Mouse (Mus musculus): ENCODE data around the gene Mrpl43. TPM values are rescaled to one million over a fixed set of nuclear protein-coding genes. Genes with fewer than 3 reads are reported as not detected.

The Mrpl43 gene
- polyA plus RNA-seq, 1 experiment from 2014 or later: 70.8 TPM

DNA sequence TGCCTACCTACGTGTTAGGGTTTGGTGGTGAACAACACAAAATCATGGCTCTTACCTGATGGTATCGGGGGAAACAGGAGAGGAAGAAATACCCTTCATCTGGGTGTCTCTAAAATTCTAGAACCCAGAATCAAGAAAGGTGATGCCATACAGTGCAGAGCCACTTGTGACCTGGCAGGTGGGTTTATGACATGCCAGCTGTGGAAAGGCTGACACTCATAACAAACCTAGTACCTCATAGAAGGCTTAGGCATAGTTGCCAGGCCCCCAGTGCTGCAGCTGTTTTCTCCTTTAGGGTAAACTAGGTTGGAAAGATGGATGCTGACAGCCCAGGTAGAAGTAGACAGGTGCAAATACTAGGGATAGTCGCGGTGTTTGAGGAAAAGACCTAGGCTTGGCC lies 21.8 kb downstream of the Mrpl43 start:
- WGBS: 89% methylated on average over 4 of the region's 4 CpGs
- peaks cover 27% of the 10 kb centered on the region for H3K36me3 ChIP-seq

DNA sequence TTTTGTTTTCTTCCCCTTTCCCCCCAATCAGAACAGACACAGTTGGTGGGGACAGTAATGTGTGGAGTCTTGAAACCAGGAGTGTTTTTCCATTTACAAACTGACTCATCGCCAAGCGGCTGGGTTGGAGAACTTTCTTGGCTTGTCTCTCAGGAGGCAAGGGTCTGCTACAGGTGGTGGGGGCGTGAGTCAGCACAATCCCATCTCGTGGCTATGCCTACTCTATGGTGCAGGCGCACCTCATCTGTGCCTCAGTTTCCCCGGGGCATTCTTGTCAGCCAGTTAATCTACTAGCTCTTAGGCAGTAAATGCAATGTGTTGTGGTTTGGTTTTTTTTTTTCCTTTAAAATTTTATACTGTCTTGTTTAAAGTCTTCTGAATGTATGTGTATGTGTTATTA lies 22.9 kb downstream of the Mrpl43 start:
- H3K9ac ChIP-seq: no peak overlapping the region
- 86% methylated on average over 6 of the region's 6 CpGs for WGBS
- H3K4me1 ChIP-seq: 0 out of 2 replicates have a peak, but pooled peaks cover 3% of the 10 kb centered on the region
- H3K27ac ChIP-seq: no peak overlapping the region
- no peaks in the 10 kb centered on the region for H3K9me3 ChIP-seq
- no peak overlapping the region for H3K4me2 ChIP-seq
- H3K4me3 ChIP-seq: no peak overlapping the region
- no peaks in the 10 kb centered on the region for H3K27me3 ChIP-seq
- no peak for ATAC-seq (ENCODE audit: borderline replicate concordance, extremely low read depth, low FRiP score, low TSS enrichment)
- peaks cover 36% of the 10 kb centered on the region for H3K36me3 ChIP-seq

More for the DNA sequence above, 21.8 kb downstream of the Mrpl43 start:
- Histone ChIP-seq H3K4me3 (no peak overlapping the region), H3K9ac (no peak overlapping the region), H3K4me2 (no peak overlapping the region), H3K27me3 (no peaks in the 10 kb centered on the region), H3K4me1 (peaks cover 11% of the 10 kb centered on the region), H3K27ac (no peak overlapping the region), H3K9me3 (no peaks in the 10 kb centered on the region)
- ATAC-seq (ENCODE audit: borderline replicate concordance, extremely low read depth, low FRiP score, low TSS enrichment): no peak

DNA sequence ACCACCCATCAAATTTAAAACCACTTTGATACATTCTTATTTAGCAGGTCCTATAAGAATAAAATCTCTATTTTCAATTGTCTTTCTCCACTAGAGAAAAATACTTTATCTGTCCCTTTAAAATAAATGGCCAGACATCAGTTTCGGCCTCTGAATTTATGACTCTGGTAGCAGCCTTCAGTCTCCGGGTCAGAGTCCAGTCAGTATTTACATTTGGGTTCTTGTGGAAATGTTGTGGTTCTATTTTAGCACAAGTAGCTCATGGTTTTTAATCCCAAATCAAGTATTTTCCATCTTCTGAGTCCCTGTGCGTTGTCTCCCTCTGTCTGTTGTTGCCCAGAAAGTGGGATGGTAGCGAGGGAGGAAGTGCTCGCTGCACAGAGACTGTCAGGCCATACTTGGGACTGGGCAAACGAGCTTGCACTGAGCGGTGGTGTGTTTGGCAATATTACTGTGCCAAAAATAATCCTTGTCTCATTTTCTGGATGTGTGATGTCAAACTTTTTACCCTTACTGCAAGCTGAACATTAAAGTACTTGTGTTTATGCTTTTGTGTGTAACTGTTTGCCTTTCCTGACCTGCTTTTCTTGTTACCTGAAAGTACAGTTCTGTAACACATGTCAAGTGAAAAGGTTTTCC lies 23.6 kb downstream of the Mrpl43 start:
- no peak overlapping the region for H3K27ac ChIP-seq
- no peak overlapping the region for H3K4me3 ChIP-seq
- no peak overlapping the region for H3K4me2 ChIP-seq
- peaks cover 43% of the 10 kb centered on the region for H3K36me3 ChIP-seq
- no peak for ATAC-seq (ENCODE audit: borderline replicate concordance, extremely low read depth, low FRiP score, low TSS enrichment)
- no peaks in the 10 kb centered on the region for H3K9me3 ChIP-seq
- H3K4me1 ChIP-seq: no peaks in the 10 kb centered on the region
- H3K27me3 ChIP-seq: no peaks in the 10 kb centered on the region
- WGBS: 74% methylated on average over 7 of the region's 7 CpGs
- no peak overlapping the region for H3K9ac ChIP-seq

DNA sequence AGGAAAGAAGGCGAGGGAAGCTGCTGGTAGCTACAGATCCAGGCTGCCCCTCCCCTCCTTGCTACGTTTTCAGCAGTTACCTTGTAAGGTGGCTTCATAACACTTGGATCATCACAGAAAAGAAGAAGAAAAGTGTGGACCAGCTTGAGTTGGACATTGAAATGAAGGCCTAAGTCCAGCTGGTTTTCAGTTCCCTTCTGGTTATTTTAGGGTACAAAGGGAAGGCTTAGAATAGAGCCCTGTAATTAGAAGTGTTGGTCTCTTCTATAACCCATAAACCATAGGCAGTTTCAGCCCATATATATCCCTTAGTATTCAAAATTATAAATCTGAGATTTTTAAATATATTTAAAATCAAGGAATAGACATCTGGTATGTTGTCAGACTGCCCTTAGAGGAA lies 25.5 kb downstream of the Mrpl43 start:
- no peak overlapping the region for H3K4me2 ChIP-seq
- H3K27ac ChIP-seq: no peak overlapping the region
- no peak overlapping the region for H3K4me3 ChIP-seq
- 75% methylated on average over 2 of the region's 2 CpGs for WGBS
- no peaks in the 10 kb centered on the region for H3K27me3 ChIP-seq
- peaks cover 61% of the 10 kb centered on the region for H3K36me3 ChIP-seq
- no peaks in the 10 kb centered on the region for H3K9me3 ChIP-seq
- H3K9ac ChIP-seq: no peak overlapping the region
- no peaks in the 10 kb centered on the region for H3K4me1 ChIP-seq
- no peak for ATAC-seq (ENCODE audit: borderline replicate concordance, extremely low read depth, low FRiP score, low TSS enrichment)

DNA sequence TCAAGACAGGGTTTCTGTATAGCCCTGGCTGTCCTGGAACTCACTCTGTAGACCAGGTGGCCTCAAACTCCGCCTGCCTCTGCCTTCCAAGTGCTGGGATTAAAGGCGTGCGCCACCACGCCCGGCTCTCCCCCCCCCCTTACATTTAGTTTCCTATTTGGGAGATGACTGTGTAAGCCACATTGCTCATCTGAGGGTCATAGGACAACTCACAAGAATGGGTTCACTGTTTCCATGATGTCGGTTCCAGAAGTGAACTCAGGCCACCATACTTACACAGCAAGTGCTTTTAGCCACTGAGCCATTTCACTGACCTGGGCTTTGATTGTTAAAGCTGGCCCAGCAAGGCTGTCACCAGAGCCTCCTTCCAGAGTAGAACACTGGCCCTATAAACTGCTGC lies 29.1 kb downstream of the Mrpl43 start:
- Histone ChIP-seq H3K9me3 (no peaks in the 10 kb centered on the region), H3K4me2 (no peak overlapping the region), H3K27me3 (no peaks in the 10 kb centered on the region), H3K36me3 (peaks cover 93% of the 10 kb centered on the region), H3K9ac (no peak overlapping the region), H3K27ac (no peak overlapping the region), H3K4me1 (no peaks in the 10 kb centered on the region), H3K4me3 (no peak overlapping the region)
- 92% methylated on average over 6 of the region's 6 CpGs for WGBS
- ATAC-seq (ENCODE audit: borderline replicate concordance, extremely low read depth, low FRiP score, low TSS enrichment): no peak

- 78% methylated on average over 6 of the region's 6 CpGs for WGBS
- H3K36me3 ChIP-seq: peaks cover 92% of the 10 kb centered on the region
- H3K4me1 ChIP-seq: no peaks in the 10 kb centered on the region
These were observed 29.6 kb downstream of the Mrpl43 start for GRCm38 (mm10) chr19:44976636-44977035.

GRCm38 (mm10) chr19:44968329-44968728 lies 37.9 kb downstream of the Mrpl43 start:
- Histone ChIP-seq H3K9me3 (no peaks in the 10 kb centered on the region), H3K36me3 (peaks cover 86% of the 10 kb centered on the region), H3K27ac (no peak overlapping the region), H3K9ac (no peak overlapping the region), H3K4me2 (no peak overlapping the region), H3K4me3 (no peak overlapping the region), H3K27me3 (no peaks in the 10 kb centered on the region), H3K4me1 (no peaks in the 10 kb centered on the region)
- WGBS: 68% methylated on average over 3 of the region's 3 CpGs
- no peak for ATAC-seq (ENCODE audit: borderline replicate concordance, extremely low read depth, low FRiP score, low TSS enrichment)

More at GRCm38 (mm10) chr19:44976636-44977035, 29.6 kb downstream of the Mrpl43 start:
- Histone ChIP-seq H3K9me3 (no peaks in the 10 kb centered on the region), H3K27ac (no peak overlapping the region), H3K27me3 (no peaks in the 10 kb centered on the region), H3K4me3 (no peak overlapping the region), H3K4me2 (no peak overlapping the region), H3K9ac (no peak overlapping the region)
- no peak for ATAC-seq (ENCODE audit: borderline replicate concordance, extremely low read depth, low FRiP score, low TSS enrichment)

DNA sequence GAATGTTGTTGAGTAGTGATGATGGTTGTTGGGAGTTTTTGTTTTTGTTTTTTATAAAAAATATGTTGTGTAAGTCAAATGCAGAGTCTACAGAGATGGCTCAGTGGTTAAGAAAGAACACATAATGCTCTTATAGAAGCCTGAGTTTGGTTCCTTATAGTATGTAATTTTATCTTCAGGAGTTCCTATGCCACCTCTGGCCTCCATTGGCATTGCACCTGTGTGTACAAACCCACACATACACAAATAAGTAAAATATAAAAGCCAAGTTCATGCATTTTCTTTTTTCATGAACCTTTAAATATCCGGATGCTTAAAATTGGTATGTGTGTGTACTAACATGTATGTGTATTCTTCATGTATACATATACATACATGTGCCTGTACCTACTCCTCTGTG lies 40.3 kb downstream of the Mrpl43 start:
- Histone ChIP-seq H3K9ac (no peak overlapping the region), H3K27ac (no peak overlapping the region), H3K4me3 (no peak overlapping the region), H3K9me3 (no peaks in the 10 kb centered on the region), H3K4me1 (no peaks in the 10 kb centered on the region), H3K4me2 (no peak overlapping the region), H3K36me3 (peaks cover 77% of the 10 kb centered on the region), H3K27me3 (no peaks in the 10 kb centered on the region)
- ATAC-seq (ENCODE audit: borderline replicate concordance, extremely low read depth, low FRiP score, low TSS enrichment): no peak
- WGBS: 97% methylated on average over 1 of the region's 1 CpGs

GRCm38 (mm10) chr19:44959633-44960032 lies 46.6 kb downstream of the Mrpl43 start:
- H3K9ac ChIP-seq: no peak overlapping the region
- H3K4me3 ChIP-seq: no peak overlapping the region
- H3K4me1 ChIP-seq: no peaks in the 10 kb centered on the region
- H3K36me3 ChIP-seq: peaks cover 71% of the 10 kb centered on the region
- no peaks in the 10 kb centered on the region for H3K27me3 ChIP-seq
- no peak overlapping the region for H3K4me2 ChIP-seq
- WGBS: 99% methylated on average over 2 of the region's 2 CpGs
- no peak overlapping the region for H3K27ac ChIP-seq
- no peak for ATAC-seq (ENCODE audit: borderline replicate concordance, extremely low read depth, low FRiP score, low TSS enrichment)
- H3K9me3 ChIP-seq: no peaks in the 10 kb centered on the region

Other genes with a start within 250 kb of the Mrpl43 start
- 26.0 and 29.4 TPM in 2 replicates for gene Slf2, start 75.3 kb downstream of the Mrpl43 start, polyA plus RNA-seq (2015; fragmentation: Nextera tagmentation; extraction: Ambion mirVana)
- 1.3 and 1.7 TPM in 2 replicates for gene Sema4g, start 17.3 kb downstream of the Mrpl43 start, polyA plus RNA-seq (2015; fragmentation: Nextera tagmentation; extraction: Ambion mirVana)
- 17.8 and 20.8 TPM in 2 replicates for gene Twnk, start 779 bp downstream of the Mrpl43 start, polyA plus RNA-seq (2015; fragmentation: Nextera tagmentation; extraction: Ambion mirVana)
- gene Lzts2, start 8.0 kb upstream of the Mrpl43 start, polyA plus RNA-seq (2015; fragmentation: Nextera tagmentation; extraction: Ambion mirVana): 75.9 and 81.8 TPM in 2 replicates
- gene Pdzd7, start 39.3 kb upstream of the Mrpl43 start, polyA plus RNA-seq (2015; fragmentation: Nextera tagmentation; extraction: Ambion mirVana): 0.30 and 0.34 TPM in 2 replicates
- 20.5 and 21.7 TPM in 2 replicates for gene Sfxn3, start 41.1 kb upstream of the Mrpl43 start, polyA plus RNA-seq (2015; fragmentation: Nextera tagmentation; extraction: Ambion mirVana)
- gene Kazald1, start 68.8 kb upstream of the Mrpl43 start, polyA plus RNA-seq (2015; fragmentation: Nextera tagmentation; extraction: Ambion mirVana): 4.9 and 6.4 TPM in 2 replicates
- not detected in 2 replicates for gene Tlx1, start 144.2 kb upstream of the Mrpl43 start, polyA plus RNA-seq (2015; fragmentation: Nextera tagmentation; extraction: Ambion mirVana)
- not detected in 2 replicates for gene Lbx1, start 229.4 kb upstream of the Mrpl43 start, polyA plus RNA-seq (2015; fragmentation: Nextera tagmentation; extraction: Ambion mirVana)